Mouse (Mus musculus) megakaryocyte-erythroid progenitor cell, adult 5-6 weeks (primary cell): Measurements from ENCODE around the gene Olfr51. TPM values are rescaled to one million over a fixed set of nuclear protein-coding genes. Genes with fewer than 3 reads are reported as not detected.
"Not testable (repeated sequence)": the region's sequence is repeated elsewhere in the genome, so short reads cannot be mapped to it uniquely, and the experiment has no call there.

Source experiments
- ATAC-seq: replicated peaks from 2 replicates; pipeline ENCODE4 v1.8.0; 2016; ENCODE audit warnings: mild to moderate bottlenecking, inconsistent platforms; ENCODE audit not compliant: severe bottlenecking, poor library complexity, low FRiP score, low TSS enrichment
- total RNA-seq, 2 experiments: library from RNA; stranded (forward) in 1 of 2; stranded (reverse) in 1 of 2; fragments of 200-1000, 215-1000 nt in 1 of 2; fragments of >200 nt in 1 of 2; fragmentation: Nextera tagmentation in 1 of 2; gene quantifications; 2 replicates each; pipeline ENCODE4 v1.2.3; 2014 to 2017

The Olfr51 gene
- total RNA-seq (2014; fragmentation: Nextera tagmentation), result not detected in 2 replicates
- total RNA-seq (2017), result not detected in 2 replicates

DNA sequence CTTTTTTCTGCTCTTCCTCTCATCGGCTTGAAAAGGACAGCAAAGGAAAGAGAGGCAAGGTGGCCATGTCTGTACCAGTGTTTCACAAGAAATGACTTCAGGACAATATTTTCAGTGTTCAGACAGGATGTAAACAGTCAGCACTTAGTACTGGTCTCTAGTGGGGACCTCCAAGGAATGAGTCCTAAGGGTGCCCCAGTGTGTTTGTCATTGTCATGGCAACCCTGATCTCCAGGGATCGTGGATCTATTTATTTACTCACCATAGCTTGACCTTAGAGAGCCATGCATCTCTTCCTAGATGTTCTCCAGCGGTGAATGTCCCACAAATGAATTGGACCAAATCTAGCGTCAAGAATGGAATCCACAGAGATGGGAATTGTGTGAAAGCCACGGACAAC lies at the start of gene Olfr51:
Olfr51 (plus strand) TSS at position 301 of the 400 bp plus-strand sequence.
- no peak for ATAC-seq

- no peak for ATAC-seq
Measured at GRCm38 (mm10) chr11:50953665-50954064, 49.7 kb upstream of the Olfr51 start, which contains the start of gene Prop1. Gene Prop1 (minus strand): TSS chr11:50953765.

DNA sequence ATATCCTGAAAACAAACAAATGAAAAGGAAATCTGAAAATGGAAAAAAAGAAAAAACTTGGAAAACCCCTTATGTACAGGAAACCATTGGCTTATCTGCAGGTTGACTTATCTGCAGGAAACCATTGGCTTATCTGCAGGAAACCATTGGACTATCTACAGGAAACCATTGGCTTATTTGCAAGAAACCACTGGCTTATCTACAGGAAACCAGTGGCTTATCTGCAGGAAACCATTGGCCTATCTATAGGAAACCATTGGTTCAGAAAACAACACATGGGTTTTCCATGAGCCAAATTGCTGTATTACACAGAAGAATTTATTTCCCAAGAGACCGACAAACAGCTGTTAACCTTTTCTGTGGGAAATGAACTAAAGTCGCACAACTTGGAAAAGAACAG lies 38.5 kb upstream of the Olfr51 start:
- no peak for ATAC-seq

DNA sequence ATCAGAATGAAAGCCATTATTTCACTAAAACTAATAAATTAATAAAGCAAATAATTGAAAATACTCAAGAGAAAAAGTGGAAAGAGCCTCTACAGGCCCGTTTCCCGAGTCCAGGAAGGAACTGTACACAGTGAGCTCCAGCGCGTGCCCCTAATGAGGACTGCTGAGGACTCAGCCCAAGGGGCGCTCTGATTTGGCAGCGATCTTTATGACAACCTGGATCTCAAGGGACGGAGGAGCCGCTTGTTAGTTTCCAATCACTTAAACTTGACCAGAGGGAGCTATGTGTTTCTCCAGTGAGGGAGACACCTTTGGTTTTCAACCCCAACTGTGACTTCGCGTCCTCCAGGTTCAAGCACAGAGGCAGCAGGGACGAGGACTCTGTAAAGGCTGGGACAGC lies 37.2 kb upstream of the Olfr51 start, which contains the start of gene Olfr1378:
Olfr1378 (plus strand) TSS at position 301 of the 400 bp plus-strand sequence.
- ATAC-seq, result no peak

DNA sequence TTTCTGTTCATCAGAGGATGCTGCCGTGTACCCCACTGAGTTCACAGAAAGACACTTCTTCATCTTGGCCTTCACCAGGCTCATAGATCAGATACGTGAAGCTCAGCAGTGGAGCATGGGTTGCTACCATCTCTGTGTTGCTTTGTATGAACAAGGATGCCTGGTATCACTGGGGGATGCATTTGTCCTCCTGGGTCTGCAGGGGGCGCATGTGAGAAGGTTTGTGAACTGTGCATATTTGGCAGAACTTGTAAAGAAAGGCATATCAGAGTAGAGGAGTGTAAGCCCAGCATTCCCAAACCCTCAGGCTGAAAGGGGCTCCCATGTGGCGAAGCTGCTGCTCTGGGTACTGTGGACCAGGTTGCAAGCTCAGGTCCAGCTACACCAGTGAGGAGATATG lies 26.2 kb upstream of the Olfr51 start:
- ATAC-seq, result no peak

DNA sequence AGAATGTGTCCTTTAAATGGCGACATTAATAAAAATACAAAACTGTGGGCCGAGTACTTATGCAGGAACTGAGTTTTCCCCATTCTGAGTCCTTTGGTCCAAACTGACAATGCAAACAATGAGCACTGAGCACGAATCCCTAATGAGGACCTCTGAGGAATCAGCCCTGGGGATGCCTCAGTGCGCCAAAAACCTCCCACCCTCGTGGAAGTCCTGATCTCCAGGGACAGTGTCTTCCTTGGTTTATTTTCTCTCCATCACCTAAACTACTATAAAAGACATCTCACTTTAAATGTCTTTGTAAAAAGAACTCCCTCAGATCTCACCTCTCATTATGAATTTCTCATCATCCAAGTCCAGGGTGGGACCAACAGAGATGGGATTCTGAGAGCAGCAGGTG lies 21.7 kb upstream of the Olfr51 start, which contains the start of gene Olfr1377:
Olfr1377 (plus strand) TSS at position 301 of the 400 bp plus-strand sequence.
- no peak for ATAC-seq

GRCm38 (mm10) chr11:51011821-51012220 lies 8.4 kb downstream of the Olfr51 start:
- no peak for ATAC-seq

DNA sequence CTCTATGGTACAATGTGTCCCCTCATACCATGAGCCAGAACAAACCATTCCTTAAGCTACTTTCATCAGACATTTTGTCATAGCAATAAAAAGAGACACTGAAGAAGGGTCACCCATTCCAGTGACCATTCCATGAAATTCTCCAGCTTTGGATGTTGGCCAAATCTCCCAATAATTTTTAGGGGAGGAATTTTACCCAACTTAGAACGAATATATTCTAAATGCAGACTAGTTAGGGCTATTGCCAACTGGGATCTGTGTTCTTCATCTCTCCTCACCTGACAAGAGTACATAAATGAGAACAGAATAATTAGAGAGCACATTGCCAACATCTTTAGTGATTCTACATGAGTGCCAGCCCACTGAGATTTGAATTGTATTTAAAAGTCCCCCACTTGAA lies 10.5 kb downstream of the Olfr51 start, which contains the start of gene Olfr54:
Olfr54 (plus strand) TSS at position 301 of the 400 bp plus-strand sequence.
- no peak for ATAC-seq

DNA sequence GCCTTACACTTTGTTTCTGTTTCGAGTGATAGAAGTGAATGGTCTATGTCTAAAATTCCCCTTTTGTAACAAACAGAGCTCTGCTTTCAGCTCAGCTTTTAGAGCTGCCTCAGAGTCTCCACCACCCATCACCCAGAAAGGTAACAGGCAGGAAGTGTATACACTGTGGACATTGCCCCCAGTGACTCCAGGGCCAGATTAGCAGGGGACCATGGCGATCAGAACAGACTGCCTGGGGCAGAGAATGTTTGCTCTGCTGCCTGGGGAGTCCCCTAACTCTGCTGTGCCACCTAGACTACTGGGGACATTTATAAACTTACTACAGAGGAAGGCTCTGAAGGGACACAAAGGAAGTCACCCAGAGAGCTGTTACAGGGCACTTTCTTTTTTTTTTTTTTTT lies 12.9 kb downstream of the Olfr51 start:
- no peak for ATAC-seq

DNA sequence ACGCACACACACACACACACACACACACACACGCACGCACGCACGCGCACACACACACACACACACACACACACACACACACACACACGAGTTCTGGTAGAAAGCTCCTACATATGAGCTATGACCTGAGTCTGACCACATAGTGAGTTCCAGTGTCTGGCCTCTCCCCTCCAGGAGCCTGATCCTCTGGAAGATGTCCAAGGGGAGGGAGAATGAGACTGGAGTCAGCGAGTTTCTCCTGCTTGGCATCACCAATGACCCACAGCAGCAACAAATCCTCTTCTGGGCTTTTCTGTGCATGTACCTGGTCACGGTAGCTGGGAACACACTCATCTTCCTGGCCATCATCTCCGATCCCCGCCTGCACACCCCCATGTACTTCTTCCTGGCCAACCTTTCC lies 23.4 kb downstream of the Olfr51 start:
- not testable (repeated sequence) for ATAC-seq

GRCm38 (mm10) chr11:51029381-51029780 lies 26.0 kb downstream of the Olfr51 start:
- not testable (repeated sequence) for ATAC-seq

DNA sequence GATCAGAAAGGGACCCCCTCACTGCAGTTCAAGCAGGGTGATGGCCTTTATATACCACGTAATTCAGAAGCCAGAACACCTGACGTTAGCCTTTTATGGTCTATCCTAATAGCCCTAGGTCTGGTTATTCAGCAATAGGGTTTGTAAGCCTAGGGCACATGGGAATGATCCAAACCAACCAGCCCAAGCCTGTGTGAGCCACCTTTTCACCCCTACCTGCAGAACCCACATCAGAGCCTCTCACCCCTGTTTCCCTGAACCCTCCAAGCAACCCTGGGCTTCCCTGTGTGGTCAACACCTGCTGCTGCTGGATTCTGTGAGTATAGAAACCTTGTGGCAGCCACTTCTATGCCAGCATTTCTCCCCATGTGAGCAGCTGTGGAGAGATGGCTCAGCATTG lies 26.8 kb downstream of the Olfr51 start:
- no peak for ATAC-seq

DNA sequence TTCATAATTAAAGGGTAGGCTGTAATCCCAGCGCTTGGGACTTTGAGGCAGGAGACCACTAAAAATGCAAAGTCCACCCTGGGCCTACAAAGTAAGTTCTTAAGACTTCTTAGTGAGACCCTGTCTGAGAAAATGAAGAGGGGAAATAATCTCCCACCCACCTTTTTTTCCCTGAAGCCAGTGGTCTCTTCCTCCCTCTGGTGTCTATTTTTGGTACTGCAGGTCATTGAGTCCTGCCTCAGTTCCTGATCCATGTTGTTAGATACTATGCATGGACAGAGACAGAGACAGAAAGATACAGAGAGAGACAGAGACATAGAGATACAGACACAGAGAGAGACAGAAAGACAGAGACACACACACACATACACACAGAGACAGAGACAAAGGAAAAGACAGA lies 29.5 kb downstream of the Olfr51 start:
- no peak for ATAC-seq

GRCm38 (mm10) chr11:51034141-51034540 lies 30.7 kb downstream of the Olfr51 start:
- not testable (repeated sequence) for ATAC-seq

- no peak for ATAC-seq
Measured at GRCm38 (mm10) chr11:51035951-51036350, 32.6 kb downstream of the Olfr51 start.

DNA sequence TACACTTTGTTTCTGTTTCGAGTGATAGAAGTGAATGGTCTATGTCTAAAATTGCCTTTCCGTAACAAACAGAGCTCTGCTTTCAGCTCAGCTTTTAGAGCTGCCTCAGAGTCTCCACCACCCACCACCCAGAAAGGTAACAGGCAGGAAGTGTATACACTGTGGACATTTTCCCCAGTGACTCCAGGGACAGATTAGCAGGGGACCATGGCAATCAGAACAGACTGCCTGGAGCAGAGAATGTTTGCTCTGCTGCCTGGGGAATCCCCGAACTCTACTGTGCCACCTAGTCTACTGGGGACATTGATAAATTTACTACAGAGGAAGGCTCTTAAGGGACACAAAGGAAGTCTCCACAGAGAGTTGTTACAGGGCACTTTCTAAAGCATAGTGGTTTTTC lies 41.4 kb downstream of the Olfr51 start:
- not testable (repeated sequence) for ATAC-seq

GRCm38 (mm10) chr11:51047809-51048208 lies 44.4 kb downstream of the Olfr51 start, which contains the start of gene Olfr1375:
Gene Olfr1375 (plus strand): TSS chr11:51048109.
- not testable (repeated sequence) for ATAC-seq

DNA sequence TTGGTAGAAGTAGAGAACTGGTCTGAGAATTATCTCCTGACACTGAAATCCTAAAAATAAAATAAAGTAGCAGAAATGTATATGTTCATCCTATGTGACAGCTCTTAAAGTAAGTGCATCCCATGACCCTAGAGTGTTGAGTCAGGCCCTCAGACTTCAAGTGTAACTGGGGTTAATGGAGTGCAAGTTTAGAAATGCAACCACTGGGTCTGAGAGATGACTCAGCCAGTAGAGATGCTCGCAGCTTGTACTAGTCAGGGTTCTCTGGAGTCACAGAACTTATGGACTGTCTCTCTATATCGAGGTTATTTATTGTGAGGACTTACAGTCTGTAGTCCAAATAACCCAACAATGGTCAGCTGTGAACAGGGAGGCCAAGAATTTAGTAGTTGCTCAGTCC lies 48.3 kb downstream of the Olfr51 start:
- no peak for ATAC-seq

DNA sequence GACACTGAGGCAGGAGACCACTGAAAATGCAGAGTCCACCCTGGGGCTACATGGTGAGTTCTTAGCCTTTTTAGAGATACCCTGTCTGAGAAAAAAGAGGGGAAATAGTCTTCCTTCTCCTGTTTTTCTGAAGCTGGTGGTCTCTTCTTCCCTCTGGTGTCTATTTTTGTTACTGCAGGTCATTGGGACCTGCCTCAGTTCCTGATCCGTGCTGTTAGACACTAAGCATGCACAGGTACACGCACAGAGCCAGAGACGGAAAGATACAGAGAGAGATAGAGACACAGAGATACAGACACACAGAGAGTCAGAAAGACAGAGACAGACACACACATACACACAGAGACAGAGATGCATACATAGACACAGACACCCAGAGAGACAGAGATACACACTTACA lies 49.8 kb downstream of the Olfr51 start:
- no peak for ATAC-seq

DNA sequence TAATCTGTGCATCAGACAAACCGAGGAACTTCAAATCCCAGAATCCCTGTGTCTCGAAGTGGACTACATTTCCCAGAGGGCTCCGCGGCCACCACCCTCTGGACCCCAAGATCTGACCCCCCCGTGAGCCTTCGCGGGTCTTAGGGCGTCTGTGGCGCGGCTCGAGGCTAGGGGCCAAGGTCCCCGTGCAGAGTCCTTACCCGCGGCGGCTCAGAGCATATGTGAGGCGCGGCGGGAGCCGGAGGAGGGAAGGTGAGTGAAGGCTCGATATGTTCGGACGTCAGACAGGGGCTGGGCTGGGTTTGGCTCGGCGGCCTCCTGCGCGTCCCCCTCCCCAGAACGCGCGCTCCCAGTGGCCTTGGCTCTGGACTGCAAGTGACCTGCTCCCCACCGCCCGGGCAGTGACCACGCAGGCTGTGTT lies 55.8 kb downstream of the Olfr51 start, which contains the start of gene Zfp354a:
Zfp354a (plus strand) TSS at position 107 of the 421 bp plus-strand sequence.
- ATAC-seq, result no peak; the same call in 1 of the 2 replicates
